Mouse (Mus musculus): ENCODE data around the gene Agbl2.

The Agbl2 gene

DNA sequence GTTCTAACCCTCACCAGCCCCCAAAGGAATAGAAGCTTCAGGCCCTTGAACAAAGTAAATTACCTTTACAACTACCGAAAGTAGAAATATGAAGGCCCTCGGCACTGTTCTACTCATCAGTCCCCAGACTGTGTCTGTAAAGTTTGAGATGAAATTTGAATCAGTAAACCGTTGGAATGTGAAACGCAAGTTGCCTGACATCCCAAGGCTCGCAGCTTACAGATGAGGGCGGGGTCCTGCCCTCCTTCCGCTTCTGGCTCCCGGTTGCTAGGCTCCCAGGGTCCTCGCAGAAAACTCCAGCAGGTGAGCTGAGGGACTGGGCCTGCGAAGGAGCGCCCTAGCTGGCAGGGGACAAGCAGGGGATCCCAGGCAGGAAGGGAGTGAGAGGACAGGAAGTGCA is at the start of gene Agbl2:
Agbl2 (plus strand) TSS at position 270 of the 400 bp plus-strand sequence.
- DNase-seq (ENCODE audit: low read depth in 1 of 2, low spot score in 2 of 2), result no peak

DNA sequence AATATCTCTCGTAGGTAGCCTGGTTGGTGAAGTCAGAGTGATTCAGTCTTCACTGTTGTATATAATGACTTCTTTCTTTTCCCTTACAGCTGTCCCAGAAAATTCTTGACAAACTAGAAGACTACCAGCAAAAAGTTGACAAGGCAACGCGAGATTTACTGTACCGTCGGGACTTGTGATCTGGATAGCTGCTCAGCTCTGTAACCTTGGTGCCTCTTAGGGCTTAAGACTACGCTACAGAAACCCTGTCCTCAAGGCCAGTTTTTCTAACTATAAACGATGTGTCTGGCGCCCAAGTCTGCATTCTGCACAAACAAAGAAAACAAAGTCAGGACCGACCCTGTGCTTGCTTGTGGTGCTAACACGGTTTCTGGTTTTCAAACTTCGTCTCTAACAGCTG is 47.2 kb upstream of the Agbl2 start:
- no peak for DNase-seq (ENCODE audit: low read depth in 1 of 2, low spot score in 2 of 2)

DNA sequence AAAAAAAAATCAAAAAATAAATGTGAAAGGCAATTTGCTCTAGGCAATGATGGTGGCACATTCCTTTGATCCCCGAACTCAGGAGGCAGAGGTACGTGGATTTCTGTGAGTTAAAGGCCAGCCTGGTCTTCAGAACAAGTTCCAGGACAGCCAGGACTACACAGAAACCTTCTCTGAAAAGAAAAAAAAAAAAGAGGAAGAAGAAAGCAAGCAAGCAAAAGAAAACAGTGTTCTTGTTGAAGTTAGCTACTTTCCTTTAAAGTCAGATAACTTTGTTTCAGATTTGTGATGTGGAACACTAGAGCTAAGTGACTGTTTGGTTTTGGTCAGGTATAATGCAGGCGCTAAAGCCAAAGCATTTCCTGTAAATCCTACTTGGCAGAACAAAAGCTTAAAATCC is 43.7 kb upstream of the Agbl2 start:
- DNase-seq (ENCODE audit: low read depth in 1 of 2, low spot score in 2 of 2), result no peak

DNA sequence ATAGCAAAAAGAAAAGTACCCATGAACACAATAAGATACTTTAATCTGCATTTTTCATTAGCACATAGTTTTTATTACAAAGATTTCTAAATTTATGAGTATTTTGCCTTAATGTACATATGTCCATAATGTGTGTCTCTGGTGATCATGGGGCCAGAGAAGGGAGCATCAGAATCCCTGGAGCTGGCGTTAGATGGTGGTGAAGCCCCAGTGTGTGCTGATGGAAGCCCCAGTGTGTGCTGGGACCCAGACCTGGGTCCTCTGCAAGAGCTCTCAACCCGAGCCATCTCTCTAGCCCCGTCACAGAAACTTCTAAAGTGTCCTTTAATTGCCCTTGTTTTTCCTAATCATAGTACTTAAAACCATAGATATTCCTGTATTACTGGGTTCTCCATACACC is 43.2 kb upstream of the Agbl2 start:
- no peak for DNase-seq (ENCODE audit: low read depth in 1 of 2, low spot score in 2 of 2)

DNA sequence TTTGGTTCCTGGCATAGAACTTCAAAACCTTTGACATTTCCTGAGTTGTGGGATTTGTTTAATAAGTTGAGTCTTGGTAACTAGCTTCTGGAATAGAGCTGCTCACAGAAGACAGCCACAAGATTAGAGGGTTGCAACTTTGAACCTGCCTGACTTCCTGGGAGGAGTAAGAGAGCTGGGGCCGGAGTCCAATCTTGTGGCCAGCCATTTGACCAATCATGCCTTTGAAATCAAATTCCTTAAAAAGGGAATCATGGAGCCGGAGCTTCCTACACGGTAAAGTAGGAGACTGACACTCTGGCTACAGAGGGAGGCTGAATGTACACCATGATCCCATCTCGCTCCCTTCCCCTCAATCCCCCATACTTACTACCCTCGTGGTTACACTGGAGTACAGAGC is 42.6 kb upstream of the Agbl2 start:
- no peak for DNase-seq (ENCODE audit: low read depth in 1 of 2, low spot score in 2 of 2)

DNA sequence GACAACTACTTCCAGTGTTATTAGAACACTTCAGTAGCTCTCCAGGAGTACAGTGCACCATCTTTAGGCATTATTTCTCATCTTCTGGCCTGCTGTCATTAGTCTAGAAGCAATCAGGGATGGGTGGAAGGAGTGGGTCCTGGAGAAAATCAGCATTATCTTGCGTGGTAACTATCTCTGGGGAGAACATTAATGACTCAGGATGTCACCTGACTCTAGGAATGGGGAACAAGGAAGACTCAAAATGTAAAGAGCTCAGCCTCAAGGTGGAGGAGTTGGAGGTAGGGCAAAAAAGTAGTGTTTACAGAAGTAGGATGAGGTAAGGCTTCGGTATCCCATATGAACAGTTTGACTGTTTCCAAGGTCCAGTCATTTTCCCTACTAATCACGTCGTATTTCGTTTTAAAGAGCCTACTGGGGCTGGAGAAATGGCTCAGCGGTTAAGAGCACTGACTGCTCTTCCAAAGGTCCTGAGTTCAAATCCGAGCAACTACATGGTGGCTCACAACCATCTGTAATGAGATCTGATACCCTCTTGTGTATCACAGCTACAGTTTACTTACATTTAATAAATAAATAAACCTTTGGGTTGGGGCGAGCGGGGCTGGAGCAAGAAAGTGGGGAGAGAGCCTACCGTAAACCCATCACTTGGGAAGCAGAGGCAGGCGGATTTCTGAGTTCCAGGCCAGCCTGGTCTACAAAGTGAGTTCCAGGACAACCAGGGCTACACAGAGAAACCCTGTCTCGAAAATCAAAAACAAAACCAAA is 38.1 kb upstream of the Agbl2 start:
- no peak for DNase-seq (ENCODE audit: low read depth in 1 of 2, low spot score in 2 of 2)

DNA sequence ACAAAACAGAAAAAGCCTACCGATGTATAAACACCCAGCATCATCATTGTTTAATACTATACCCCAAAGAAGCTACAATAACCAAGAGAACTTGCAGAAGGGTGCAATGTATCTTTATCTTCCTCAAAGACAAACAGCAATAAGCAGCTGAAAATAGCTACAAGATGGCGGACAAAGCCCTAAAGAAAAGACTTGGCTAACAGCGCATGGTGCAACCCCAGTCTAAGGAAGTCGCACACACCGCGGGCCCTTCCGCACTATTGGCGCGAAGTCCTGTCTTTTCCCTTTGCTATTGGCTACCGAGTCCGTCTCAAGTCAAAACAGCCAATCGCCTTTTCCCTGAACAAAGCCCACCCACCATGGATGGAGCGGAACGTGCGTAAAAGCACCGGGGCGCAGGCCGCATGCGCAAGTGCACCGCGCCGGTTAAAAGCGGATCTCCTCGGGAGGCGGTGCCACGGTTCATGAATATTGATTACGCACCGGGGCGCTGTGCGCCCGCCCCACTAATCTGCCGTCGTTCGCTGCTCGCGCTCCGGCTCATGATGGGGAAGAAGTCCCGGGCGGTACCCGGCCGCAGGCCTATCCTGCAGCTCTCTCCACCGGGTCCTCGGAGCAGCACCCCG is 37.4 kb upstream of the Agbl2 start, which contains the start of gene Fnbp4:
Fnbp4 (plus strand) TSS at position 318 of the 626 bp plus-strand sequence.
- DNase-seq (ENCODE audit: low read depth in 1 of 2, low spot score in 2 of 2), result peak; percentile 97 to 98

DNA sequence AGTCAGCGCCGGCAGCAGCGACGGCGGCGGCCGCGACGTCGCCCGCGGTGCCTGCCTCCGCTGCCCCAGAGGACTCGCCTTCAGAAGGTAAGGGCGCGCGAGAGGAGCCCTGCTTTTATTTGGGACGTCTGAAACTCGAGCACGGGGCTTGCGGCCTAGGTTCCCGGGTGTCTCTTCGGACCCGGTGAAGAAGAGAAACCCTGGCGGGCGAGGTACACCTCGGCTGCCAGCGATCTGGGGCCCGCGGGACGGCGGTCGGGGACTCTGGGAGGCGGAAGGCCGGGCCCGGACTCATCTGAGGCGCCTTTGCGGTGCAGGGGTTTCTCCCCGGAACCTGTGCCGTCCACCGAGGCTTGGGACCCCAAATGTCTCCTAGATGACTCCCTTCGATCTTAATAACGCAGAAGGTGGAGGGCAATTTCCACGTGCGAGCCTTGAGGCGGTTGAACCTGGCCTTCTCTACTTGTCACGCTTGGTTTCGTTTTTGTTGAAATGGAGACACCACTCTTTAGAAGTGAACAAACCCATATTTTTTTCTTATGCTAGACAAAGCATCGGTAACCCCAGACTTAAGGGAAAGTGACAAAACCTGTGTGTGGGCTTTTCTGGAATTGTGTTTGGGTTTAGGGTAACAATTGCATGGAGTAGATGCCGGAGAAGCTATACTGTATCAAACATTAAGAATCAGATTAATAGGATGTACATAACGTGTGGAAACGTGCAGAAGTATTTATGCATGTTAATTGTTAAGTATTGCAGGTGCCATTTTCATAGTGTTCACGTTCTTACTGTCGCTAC is 36.6 kb upstream of the Agbl2 start:
- DNase-seq (ENCODE audit: low read depth in 1 of 2, low spot score in 2 of 2), result peak in 1 of 2 experiments; percentile 3

DNA sequence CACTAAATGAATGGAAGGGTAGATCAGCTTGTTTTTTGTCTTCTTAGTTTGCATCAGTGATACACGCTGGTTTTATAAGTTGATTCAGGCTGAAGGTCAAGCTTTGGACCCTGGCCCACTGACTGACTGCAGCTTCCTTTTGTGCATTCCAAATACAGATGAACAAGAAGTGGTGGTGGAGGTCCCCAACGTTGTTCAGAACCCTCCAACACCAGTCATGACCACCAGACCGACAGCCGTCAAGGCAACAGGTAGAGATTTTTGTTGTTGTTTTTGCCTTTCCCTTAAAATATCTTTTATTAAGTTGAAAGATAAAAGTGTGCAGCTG is 36.0 kb upstream of the Agbl2 start:
- no peak for DNase-seq (ENCODE audit: low read depth in 1 of 2, low spot score in 2 of 2)

DNA sequence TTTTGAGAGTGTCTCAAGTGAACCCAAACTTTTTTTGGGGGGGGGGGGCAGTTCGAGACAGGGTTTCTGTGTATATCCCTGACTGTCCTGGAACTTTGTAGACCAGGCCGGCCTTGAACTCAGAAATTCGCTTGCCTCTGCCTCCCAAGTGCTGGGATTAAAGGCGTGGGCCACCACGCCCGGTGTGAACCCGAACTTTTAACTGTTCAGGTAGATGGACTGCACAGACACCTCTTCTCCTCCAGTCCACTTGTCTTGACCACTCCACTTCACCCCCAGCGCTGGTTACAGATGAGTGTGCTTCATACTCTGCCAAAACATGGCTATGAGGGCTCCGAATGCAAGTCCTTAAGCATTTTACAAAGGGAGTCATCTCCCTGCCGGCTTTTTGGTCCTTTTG is 35.4 kb upstream of the Agbl2 start:
- no peak for DNase-seq (ENCODE audit: low read depth in 1 of 2, low spot score in 2 of 2)

DNA sequence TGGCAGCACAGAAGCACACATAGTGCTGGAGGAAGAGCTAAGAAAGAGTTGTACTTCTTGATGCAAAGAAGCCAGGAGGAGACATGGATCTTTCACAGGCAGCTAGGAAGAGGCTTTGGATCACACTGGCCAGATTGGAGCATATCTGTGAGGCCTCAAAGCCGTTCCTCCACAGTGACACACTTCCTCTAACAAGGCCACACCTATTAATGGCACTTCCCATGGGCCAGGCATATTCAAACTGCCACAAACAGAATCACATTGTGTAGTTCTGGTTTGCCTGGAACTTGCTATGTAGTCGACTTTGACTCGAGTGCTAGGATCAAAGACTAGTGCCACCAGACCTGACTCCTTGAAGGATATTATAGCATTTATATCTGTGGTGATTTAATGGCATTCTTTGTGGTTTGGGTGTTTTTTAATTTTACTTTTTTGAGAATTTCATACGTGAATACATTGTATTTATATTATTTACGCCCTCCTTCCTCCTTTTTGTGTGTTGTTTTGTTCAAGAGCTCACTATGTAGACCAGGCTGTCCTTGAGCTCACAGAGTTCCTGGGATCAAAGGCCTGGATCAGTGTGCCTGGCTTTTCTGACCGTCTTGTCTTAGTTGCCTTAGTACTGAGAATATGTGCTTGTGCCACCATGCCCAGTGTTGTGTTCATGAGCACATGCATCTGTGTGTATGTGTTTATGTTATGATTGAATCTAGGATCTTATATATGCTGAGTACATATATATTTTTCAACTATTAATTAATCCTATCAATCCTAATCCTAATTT is 32.7 kb upstream of the Agbl2 start:
- peak in 1 of 2 experiments; percentile 5 for DNase-seq (ENCODE audit: low read depth in 1 of 2, low spot score in 2 of 2)

DNA sequence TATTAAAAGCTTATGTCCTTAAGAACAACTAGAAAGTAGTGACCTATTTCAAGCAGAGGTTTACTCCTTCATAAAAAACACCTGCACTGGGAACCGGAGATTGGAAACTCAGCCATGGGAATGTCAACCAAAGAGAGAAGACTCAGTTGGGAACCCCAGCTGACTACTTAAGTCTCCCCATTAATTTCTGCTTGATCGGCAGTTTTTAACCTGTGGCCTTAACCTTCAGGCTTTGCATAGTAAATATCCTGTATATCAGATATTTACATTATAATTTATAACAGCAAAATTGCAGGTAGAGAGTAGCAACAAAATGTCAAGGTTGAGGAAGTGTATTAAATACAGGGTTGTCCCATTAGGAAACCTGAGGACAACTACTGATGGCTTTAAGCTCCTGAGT is 29.0 kb upstream of the Agbl2 start:
- no peak for DNase-seq (ENCODE audit: low read depth in 1 of 2, low spot score in 2 of 2)

DNA sequence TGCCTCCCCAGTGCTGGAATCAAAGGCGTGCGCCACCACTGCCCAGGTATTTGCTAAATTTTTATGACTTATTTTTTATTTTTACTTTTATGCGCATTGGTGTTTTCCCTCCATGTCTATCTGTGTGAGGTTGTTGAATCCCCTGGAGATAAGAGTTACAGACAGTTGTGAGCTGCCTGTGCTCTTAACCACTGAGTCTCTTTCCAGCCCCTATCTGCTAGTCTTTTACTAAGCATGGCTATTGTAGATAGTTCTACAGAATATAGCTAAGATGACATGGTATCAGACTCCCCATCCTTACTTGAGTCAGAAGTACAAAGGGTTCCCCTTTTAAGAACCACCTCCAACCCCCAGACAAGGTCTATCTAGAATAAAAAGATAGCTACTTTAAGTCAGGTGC is 28.3 kb upstream of the Agbl2 start:
- DNase-seq (ENCODE audit: low read depth in 1 of 2, low spot score in 2 of 2), result no peak

DNA sequence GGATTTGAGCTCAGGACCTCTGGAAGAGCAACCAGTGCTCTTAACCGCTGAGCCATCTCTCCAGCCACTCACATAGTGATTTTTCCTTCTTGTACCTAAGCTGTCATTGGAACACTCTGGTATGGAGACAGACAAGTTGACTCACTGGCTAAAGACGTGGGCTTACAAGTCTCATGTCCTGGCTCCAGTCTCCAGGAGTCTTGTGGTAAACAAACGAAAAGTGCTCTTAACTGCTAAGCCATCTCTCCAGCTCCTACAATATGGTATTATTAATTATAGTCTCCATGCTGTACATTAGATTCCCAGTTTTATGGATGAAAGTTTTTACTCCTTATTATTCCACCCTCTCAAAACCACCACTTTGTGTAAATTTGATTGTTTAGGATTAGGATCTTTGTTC is 17.4 kb upstream of the Agbl2 start:
- DNase-seq (ENCODE audit: low read depth in 1 of 2, low spot score in 2 of 2), result no peak

DNA sequence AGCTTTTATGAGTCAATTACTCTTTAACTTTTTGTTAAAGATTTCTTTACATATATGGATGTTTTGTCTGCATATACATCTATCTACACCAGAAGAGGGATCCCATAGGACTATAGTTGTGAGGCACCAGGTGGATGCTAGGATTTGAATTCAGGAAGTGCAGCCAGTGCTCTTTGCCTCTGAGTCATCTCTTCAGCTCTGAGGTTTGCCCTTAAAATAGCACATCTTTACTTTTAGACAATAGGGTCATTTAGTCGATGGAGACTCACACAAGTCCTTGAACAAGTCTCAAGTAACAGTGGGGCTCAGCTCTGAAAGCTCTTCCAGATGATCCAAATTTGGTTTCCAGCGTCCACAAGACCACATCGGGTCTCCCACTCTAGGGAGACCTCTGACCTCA is 1.2 kb upstream of the Agbl2 start:
- no peak for DNase-seq (ENCODE audit: low read depth in 1 of 2, low spot score in 2 of 2)

DNA sequence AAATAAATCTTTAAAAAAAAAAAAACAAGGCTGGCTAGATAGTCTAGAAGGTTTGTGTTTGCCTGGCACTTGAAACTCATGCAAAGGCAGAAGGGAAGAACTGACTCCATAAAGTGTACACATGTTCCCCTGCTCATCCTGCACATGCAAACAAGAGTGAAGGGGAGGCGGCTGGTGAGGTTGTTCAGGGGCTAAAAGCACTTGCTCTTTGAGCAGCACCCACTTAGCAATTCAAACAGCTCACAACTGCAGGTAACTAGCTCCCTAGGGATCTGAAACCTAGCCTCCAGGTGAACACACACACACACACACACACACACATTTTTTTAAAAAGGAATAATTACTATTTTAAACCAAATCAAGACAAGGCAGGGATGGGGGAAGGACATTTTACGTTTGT is 589 bp upstream of the Agbl2 start:
- no peak for DNase-seq (ENCODE audit: low read depth in 1 of 2, low spot score in 2 of 2)

DNA sequence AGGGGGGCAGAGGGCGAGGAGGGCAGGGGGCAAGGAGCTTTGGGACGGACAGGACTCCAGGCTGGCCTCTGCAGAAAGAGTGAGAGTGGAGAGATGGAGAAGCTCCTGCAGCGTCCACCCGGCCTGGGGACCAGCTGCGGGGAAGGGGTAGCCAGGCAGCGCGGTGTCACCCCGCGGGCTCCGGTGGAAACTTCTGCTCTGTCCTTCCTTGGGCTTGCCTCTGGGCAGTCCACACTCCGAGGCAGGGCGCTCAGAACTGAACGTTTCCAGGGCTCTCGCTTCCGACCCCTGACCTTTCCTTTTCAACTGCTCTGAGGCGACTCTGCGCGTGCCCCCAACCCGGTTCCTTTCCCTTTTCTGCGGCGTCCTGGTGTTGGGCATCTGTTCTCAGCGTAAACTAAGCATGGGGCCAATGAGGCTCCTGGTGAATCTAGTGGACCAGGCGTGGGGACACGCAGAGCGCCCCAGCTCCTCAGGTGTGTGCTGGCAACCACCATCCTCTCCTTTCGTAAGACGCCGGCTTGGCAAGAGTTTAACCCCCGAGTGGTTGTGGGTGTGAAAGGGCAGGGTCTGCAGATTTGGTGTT is 467 bp downstream of the Agbl2 start:
- no peak for DNase-seq (ENCODE audit: low read depth in 1 of 2, low spot score in 2 of 2)

DNA sequence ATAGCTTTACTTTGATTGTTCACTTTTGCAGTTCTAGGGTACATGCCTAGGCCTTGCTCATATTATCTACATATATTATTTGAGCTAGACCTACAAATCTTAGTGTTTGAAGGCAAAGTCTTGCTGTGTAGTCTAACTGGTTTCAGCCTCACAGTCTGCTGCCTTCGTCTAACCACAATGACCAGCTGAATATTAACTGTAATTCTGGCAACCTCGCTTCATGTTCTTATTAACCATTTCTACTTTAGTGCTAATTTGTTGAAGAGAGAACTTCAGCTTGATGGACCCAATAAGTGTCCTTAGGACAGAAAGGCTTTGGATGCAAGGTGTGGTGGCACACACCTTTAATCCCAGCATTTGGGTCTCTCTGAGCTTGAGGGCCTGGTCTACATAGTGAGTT is 5.6 kb downstream of the Agbl2 start:
- no peak for DNase-seq (ENCODE audit: low read depth in 1 of 2, low spot score in 2 of 2)

DNA sequence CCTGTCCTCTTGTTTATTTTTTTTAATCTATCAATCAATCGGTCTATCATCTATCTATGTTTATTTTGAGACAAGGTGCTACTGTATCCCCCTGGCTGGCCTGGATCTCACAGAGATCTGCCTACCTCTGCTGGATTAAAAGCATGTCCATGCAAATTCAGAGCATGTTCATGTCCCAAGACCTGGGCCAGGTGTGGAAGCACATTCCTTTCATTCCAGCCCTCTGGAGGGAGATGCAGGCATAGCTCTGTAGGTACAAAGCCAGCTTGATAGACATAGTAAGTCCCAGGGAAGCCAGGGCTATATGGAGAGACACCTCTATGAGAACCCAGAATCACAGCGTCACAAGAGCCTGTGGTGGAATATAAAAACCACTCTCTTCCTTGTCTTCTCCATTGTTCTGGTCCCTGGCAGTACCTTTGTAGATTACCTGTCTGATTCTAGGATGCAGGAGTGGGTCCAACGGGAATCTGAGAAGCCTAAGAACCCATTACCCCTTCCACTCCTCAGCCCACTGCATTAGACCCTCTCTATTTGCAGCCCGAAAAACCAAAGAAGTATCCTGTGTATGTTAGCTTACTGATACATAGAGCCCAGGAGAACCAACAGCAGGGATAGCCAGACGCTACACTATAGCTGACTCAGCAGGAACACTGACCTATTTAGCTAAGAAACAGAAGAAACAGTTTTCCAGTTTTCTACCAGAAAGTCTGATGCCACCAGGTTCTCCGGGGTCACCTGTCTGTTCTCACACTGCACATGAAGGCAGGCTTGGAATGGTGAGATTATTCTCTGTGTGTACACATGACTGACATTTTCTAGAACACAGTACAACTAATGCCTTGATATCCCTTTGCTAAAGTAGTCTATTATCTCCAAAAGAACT is 26.0 kb downstream of the Agbl2 start:
- DNase-seq (ENCODE audit: low read depth in 1 of 2, low spot score in 2 of 2), result no peak

DNA sequence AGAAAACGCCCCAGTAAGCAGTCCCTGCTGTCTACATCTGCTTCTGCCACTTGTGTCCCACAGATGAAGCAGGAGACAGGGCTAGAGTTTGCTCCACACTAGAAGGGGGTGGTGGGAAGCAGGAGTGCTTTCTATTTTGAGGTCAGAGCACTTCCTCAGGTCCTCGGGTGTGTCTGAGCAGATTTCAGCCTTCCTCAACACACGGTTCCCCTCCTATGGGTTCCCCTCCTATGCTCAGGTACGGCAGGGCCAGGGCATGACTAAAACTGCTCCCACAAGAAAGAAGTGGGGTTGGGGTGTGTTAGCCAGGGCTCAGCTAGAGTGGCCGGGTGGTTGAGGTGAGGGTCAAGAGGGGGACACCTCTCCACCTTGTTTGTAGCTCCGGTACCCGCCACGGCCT is 28.2 kb downstream of the Agbl2 start:
- no peak for DNase-seq (ENCODE audit: low read depth in 1 of 2, low spot score in 2 of 2)

Measured in monocyte, adult 2 months (primary cell).